10 mouse cellular contexts compared by ENCODE assay signal in genomic region chr7:46453930-46454679, GRCm38 (mm10). TPM values are rescaled to one million over a fixed set of nuclear protein-coding genes. Genes with fewer than 3 reads are reported as not detected.
DNase-seq lines count a peak whose midpoint lies in the region; ATAC-seq lines count a peak whose summit lies in the region.
"Had no signal": no experiment of that assay in that cellular context is flagged by ENCODE, and none has a peak within 500 bp of the region (broad histone marks: within the 10 kb centered on the region; RNA-seq: fewer than 3 reads in every experiment).

No protein-coding gene starts in this region.

- WGBS in forebrain, embryonic 10.5 days = 33% methylated on average over 10 of the region's 10 CpGs
- 36% methylated on average over 10 of the region's 10 CpGs for WGBS in kidney, embryonic 15.5 days

- DNase-seq in left cerebral cortex, postnatal 4 days = peak; percentile 80
- no peak for DNase-seq in left cerebral cortex, postnatal 36 days (ENCODE audit: low spot score in 2 of 2)
- peak; percentile 55 for DNase-seq in forebrain, embryonic 10.5 days (ENCODE audit: extremely low spot score, low spot score)
- DNase-seq in layer of hippocampus, postnatal 14 days (ENCODE audit: low spot score in 2 of 2) = peak; percentile 43 to 74
- DNase-seq in retina, postnatal 1 day = peak; percentile 74
- DNase-seq in left cerebral cortex, adult 11 months (ENCODE audit: low spot score) = no peak
- no peak for DNase-seq in right cerebral cortex, postnatal 25 days

- H3K27me3 ChIP-seq in forebrain, embryonic 10.5 days (ENCODE audit: poor library complexity, severe bottlenecking) = no peaks in the 10 kb centered on the region
- H3K27me3 ChIP-seq in kidney, embryonic 15.5 days = no peaks in the 10 kb centered on the region
- H3K27me3 ChIP-seq: embryonic facial prominence, embryonic 15.5 days had no signal

- no peaks in the 10 kb centered on the region for H3K36me3 ChIP-seq in forebrain, embryonic 10.5 days (replicated peaks)
- H3K36me3 ChIP-seq in kidney, embryonic 15.5 days = no peaks in the 10 kb centered on the region
- H3K36me3 ChIP-seq: embryonic facial prominence, embryonic 15.5 days had no signal

- no peak overlapping the region for H3K9ac ChIP-seq in kidney, embryonic 15.5 days
- H3K9ac ChIP-seq: embryonic facial prominence, embryonic 15.5 days had no signal

- intact Hi-C loops in left cerebral cortex, postnatal 4 days (cut with DNase I) = no loop called here
- intact Hi-C loops in left cerebral cortex, postnatal 36 days (cut with DNase I) = no loop called here

- H3K9me3 ChIP-seq in forebrain, embryonic 10.5 days = no peaks in the 10 kb centered on the region
- H3K9me3 ChIP-seq in kidney, embryonic 15.5 days (replicated peaks) = no peaks in the 10 kb centered on the region
- H3K9me3 ChIP-seq: embryonic facial prominence, embryonic 15.5 days had no signal

- no peak overlapping the region for H3K4me2 ChIP-seq in kidney, embryonic 15.5 days
- H3K4me2 ChIP-seq: embryonic facial prominence, embryonic 15.5 days had no signal

- H3K4me1 ChIP-seq in forebrain, embryonic 10.5 days = peaks cover 27% of the 10 kb centered on the region
- H3K4me1 ChIP-seq in kidney, embryonic 15.5 days = 0 out of 2 replicates have a peak, but pooled peaks cover under 1% of the 10 kb centered on the region
- H3K4me1 ChIP-seq: embryonic facial prominence, embryonic 15.5 days had no signal

- no peak for ATAC-seq in kidney, embryonic 15.5 days (replicated peaks; ENCODE audit: low FRiP score)

- no peak overlapping the region for H3K4me3 ChIP-seq in forebrain, embryonic 10.5 days
- no peak overlapping the region for H3K4me3 ChIP-seq in kidney, embryonic 15.5 days (replicated peaks)
- H3K4me3 ChIP-seq: embryonic facial prominence, embryonic 15.5 days had no signal

- peak overlapping the region; percentile 59 for H3K27ac ChIP-seq in forebrain, embryonic 10.5 days
- no peak overlapping the region for H3K27ac ChIP-seq in kidney, embryonic 15.5 days
- H3K27ac ChIP-seq: embryonic facial prominence, embryonic 15.5 days had no signal

RNA-seq across cellular contexts. Expression of gene Kcnc1, which starts 57.8 kb away (rescaled TPM):
- total RNA-seq in left cerebral cortex, postnatal 4 days (2021) = 10 to 100 TPM; 40.2 to 43.2 TPM
- 100 to 1,000 TPM; 134 to 138 TPM for total RNA-seq in left cerebral cortex, postnatal 36 days (2021)
- polyA plus RNA-seq in forebrain, embryonic 10.5 days (2016; fragmentation: Nextera tagmentation; extraction: Ambion mirVana) = 0.20 and 0.24 TPM in 2 replicates
- total RNA-seq in layer of hippocampus, postnatal 14 days (2021) = 10 to 100 TPM; 79.6 to 81.4 TPM
- 0.06 and 0.10 TPM in 2 replicates for polyA plus RNA-seq in kidney, embryonic 15.5 days (2015; fragmentation: Nextera tagmentation; extraction: Ambion mirVana)
- polyA plus RNA-seq: heart, postnatal 0 days had no signal

Comparison
In these comparisons a context has a peak if more than half of its experiments do, and no peak if none do; other contexts are left out.
1. DNase-seq: peak in left cerebral cortex, postnatal 4 days (single experiment), forebrain, embryonic 10.5 days (single experiment), layer of hippocampus, postnatal 14 days (2 of 2) and retina, postnatal 1 day (single experiment); none in left cerebral cortex, postnatal 36 days (0 of 2), left cerebral cortex, adult 11 months (single experiment) and right cerebral cortex, postnatal 25 days (single experiment).